Mouse (Mus musculus) CH12F3 (cell line): Measurements from ENCODE around the gene Qrfp.

Experiments used
- in situ Hi-C: fragments of 300-500 bp; cut with MboI; formaldehyde crosslinking; loops from 2 replicates; pipeline ENCODE4 v1.14.3; 2020; ENCODE audit warnings: low sequenced_read_pairs

Qrfp gene

DNA sequence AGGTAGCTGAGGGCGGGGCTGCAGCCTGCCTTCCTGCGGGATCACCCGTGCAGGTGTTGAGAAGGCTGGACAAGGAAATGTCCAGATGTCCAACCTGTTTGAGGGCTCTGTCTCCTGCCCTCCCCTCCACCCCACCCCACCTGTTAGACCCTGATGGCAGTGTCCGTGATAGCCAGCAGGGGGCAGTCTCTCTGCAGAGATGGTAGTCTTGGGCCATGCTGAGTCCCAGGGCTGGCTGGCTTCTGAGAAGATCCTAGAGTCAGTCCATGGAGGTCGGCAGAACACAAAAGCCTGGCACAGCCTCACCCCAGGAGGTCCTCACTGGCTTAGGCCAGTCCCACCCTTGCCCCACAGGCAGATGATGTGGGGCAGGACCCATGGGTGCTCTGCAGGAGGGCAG, 5.0 kb upstream of the Qrfp start:
- in situ Hi-C loops, result loop anchor here (5.0 kb wide), 1 partner anchor 72 kb away; the partner anchor contains the start of gene Lamc3

DNA sequence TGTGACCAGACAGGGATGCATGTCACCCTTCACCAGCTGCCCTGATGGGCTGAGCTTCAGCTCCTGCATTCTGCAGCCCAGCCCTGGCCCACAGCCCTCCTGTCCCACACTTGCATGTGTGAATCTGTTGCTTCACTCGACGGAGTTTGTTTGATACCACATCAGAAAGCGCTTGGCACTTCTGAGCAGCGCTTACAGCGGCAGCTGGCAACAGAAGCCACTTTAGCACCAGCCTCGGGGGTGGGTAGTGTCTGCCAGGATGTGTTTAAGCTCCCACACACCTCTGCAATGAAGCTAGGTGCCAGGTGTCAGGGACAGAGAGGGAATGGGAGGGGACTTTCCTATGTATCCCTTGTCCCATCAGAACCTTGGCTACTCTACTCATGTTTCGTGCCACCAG, 4.3 kb upstream of the Qrfp start:
- in situ Hi-C loops, result loop anchor here (5.0 kb wide), 1 partner anchor 73 kb away; the partner anchor contains the start of gene Lamc3

DNA sequence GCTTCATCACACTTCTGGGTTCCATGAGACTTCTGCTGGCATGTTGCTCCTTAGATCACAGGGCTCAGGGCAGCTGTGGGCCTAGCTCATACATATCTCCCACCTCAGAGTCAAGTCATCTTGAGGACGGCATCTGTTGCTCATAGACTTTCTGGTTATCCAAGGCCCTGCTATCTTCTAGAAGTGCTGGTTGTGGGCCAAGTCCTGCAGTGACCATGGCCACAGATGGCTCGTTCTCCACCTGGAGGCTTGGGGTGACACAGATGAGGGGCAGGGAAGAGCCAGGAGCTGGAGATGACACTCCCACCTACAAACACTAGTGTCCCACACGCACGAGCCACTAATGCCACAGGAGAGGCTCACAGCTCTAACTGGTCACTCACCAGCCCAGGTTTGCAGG, 3.3 kb upstream of the Qrfp start:
- in situ Hi-C loops, result no loop called here

DNA sequence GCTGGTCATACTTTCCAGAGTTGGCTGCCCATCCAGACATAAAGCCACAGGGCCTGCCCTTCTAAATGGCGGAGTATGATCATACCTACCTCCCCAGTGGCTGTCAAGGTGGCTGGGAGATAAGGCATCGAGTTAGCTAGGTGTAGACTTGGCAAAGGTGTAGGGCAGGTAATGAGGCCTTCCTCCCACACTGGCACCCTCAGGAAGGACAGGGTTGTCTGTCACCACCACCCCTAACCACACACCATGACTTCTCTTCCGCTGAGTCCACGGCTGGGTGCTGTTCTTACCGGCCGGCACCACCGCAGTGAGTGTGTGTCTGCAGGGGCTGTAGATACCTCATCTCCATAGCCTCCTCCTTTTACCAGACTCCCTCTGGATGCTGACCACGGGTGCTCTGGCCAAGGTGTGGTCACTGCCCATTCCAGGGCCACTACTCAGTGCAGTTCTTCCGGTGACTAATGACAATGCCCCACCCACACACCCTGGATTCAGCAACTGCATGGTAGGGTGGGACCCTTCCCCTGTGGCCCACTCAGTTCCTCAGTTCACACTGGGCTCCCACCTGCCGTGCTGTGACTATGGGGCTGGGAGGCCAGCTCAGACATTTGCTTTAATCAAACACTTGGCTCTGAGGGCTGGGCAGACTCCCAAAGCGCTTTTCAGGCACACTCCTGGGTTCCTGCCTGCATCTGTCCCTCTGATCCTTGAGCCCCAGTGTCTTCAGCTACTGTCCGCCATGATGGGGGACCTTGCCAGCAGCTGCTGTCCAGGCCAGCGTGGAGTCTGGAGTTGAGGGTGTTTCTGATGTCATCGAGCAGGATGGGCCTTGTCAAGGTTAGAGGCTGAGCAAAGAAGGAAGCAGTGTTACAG, 942 bp upstream of the Qrfp start:
- in situ Hi-C loops, result no loop called here

DNA sequence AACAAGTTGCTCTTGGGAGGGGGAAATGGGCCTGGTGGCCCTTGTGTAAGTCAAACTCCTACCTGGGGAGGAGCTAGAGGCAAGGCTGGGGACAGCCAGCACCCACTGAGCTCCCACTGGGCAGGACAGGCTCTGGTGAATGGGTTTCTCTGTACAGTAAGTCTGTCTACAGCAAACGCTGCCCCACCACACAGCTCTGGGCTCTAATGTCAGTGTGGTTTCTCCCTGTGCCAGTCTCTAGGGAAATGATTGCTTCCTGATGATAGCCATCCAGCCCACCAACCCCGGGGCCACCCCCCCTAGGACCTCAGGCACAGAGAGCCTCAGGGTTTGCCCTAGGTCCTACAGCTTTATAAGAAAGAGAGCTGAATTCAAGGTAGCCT, 1.0 kb downstream of the Qrfp start:
- in situ Hi-C loops, result no loop called here

DNA sequence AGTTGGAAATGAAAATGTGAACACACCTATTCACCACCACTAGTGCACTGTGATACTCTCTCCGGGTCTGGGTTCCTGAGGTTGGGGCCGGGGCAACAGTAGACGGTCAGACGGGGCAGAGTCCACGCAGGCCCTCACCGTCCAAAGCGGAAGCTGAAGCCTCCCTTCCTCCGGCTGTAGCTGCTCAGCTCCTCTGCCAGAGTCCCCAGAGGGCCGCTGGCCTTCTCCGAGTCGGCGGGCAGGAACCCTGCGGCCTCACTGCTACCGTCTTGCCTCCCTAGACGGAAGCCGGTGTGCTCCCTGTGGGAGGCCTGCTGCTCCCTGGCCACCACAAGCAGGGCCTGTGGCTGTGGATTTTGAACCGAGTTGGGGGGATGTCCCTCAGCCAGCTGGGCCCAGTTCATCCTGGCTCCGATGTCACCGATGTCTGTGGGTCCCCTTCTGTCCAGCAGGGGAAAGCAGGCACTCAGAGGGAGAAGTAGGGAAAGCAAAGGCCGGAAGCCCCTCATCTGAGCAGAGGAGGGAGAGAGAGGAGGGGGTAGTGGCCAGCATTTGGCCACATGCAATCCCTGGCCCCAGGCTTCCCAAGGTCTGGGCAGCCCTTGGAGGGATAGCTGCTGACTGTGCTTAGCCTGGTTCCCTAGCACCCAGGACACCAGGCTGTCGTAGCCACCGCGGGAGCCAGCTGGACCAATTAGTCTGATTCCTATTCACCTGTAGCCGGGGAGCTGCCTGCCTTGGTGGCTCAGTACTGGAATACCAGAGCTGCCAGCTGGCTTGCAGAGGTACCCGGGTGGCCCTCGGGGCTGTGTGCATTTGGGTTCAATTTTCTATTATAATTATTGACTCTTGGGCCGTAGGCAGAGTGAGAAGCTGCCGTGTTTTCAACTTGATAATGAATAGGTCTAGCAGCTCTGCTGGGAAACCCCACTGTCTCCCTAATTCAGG, 1.7 kb downstream of the Qrfp start:
- in situ Hi-C loops, result no loop called here

DNA sequence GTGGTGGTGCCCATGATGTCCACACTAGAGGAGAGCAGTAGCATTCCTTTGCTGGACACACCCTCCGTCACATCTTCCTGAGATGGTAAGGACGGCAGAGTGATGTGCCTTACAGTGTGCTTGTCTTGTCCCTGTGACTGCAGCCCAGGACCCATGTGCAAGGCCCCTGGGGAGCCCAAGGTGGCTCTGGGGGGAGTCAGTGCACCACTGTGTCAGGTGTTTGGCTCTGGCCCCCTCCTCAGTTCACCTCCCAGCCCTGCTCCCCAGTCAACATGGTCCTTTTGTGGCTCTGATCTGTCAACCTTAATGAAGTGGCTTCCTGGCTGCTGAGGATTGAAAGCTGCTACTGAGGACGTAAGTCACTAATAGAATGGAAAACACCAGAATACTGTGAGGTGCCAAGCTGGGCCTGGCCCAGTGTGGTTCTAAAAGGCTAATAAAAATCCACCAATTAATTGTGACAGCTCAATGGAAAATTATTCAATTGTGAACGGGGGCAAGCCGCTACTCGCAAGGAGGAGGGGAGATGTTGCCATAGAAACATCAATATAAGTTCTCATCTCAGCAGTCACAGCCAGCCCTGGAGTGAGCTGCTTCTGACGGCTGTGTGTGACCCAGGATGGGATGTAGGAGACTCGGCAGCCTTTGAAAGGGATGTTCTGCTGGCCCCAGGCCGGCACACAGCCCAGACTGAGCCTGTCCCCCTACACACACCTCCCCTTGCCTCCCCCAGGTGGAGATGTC, 3.6 kb downstream of the Qrfp start:
- in situ Hi-C loops, result no loop called here

DNA sequence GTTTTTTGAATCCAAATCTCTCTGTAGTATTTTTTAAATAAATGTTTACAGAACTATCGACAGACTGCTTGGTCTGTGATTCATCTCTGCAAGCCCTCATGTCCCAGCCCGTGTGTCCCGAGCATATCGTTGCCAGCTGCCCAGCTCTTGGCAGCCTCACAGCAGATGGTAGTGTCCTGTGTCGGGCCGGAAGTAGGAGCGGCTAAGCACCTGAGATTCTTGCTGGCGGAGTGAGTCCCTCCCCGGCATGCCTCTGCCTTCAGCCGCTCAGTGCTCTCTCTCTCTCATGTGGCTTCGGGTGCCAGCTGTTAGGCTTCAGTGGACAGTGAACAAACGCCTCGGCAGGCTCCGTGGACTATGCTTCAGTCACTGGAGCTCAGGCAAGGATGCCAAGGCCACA, 6.9 kb downstream of the Qrfp start:
- in situ Hi-C loops, result no loop called here

DNA sequence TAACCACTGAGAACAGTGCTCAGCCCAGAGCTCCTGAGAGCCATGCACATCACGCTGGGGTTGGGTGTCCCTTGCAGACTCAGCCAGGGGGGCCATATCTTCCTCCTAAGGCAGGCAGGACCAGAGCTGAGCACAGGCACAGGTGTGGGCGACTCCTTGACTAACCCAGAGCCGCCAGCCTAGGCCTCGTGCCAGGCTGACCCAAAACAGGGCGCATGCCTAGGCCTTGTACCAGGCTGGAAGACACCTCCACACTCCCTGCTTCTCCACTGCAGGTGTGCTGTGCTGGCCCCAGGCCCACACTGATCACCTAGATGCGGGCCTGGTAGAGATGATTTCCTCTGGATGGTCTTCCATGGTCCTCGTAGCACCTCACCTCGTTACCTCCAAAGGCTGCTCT, 7.6 kb downstream of the Qrfp start:
- in situ Hi-C loops, result no loop called here

DNA sequence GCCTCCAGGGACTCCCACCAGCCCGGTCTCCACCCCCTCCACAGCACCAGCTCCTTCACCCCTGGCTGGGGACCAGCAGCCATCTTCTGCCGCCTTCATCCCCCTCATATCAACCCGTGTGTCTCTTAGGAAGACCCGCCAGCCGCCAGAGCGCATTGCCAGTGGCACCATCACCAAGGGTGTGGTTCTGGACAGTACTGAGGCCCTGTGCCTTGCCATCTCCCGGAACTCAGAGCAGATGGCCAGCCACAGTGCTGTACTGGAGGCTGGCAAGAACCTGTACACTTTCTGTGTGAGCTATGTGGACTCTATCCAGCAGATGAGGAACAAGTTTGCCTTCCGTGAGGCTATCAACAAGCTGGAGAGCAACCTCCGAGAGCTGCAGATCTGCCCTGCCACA, 9.0 kb downstream of the Qrfp start:
- in situ Hi-C loops, result no loop called here

DNA sequence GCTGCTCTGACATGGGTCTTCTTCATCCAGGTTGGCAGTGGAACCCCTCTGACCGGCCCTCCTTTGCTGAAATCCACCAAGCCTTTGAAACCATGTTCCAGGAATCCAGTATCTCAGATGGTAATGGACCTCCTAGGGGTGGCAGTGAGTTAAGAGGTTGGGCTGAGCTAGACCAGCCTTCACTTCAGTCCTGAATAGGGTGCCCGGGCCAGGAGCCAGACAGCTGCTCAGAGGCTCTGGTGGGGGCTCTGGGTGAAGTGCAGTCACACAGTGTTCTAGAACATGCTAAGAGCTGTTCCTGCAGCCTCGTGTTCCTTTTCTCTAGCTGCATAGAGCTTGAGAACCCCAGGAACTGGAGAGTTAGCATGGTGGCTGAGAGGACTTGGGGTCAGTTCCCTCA, 13.4 kb downstream of the Qrfp start:
- in situ Hi-C loops, result loop anchor here (25.0 kb wide), 1 partner anchor 310 kb away; no protein-coding TSS in a partner anchor

DNA sequence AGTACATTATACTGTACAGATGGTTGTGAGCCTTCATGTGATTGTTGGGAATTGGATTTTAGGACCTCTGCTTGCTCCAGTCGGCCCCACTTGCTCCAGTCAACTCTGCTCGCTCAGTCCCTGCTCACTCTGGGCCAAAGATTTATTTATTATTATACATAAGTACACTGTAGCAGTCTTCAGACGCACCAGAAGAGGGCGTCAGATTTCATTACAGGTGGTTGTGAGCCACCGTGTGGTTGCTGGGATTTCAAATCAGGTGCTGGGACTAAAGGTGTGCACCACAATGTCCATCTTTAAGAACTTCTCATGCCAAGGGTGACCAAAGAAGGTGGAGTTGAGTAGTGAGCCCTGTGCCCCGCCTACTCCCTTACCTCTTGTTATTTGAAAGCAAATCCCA, 17.8 kb downstream of the Qrfp start:
- in situ Hi-C loops, result loop anchor here (25.0 kb wide), 1 partner anchor 305 kb away; no protein-coding TSS in a partner anchor

DNA sequence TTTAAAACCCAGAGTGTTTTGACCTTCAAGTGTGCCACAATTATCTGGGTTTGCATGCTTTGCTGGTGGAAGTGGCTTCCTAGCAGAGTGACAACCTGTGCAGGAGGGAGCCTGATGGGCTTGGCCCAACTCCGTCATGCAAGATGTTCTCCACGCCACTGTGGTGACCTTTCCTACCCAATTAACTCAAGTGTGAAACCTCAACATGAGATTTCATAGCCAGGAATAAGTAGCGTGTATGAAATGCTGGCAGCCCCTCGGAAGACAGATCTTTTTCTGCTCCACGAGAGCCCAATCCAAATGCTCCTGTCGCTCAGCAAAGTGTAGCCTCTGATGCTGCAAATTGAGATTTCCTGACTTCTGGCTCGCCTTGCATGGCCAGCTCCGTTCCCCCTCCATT, 19.1 kb downstream of the Qrfp start:
- in situ Hi-C loops, result loop anchor here (25.0 kb wide), 1 partner anchor 304 kb away; no protein-coding TSS in a partner anchor

DNA sequence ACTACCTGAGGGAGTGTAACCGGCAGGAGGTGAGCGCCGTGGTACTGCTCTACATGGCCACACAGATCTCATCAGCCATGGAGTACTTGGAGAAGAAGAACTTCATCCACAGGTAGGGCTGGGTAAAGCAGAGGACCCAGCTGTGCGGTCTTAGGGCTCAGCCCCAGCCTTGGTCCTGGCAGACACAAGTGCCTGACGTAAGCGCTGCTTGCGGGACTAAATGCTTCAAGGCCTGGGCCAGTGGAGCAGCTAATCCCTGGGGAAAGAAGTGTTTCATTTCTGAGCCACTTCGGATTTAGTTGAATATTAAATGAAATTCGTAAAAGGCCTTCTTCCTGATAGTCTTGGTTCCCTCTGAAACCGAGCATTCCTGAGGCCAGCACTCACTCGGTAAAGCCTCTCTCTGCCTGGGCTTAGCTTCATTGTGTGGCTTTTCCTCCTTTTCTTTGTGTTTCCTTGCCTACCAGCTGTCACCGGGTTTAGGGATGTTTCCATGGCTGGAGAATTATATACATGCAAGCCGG, 19.6 kb downstream of the Qrfp start:
- in situ Hi-C loops, result loop anchor here (25.0 kb wide), 1 partner anchor 303 kb away; no protein-coding TSS in a partner anchor

DNA sequence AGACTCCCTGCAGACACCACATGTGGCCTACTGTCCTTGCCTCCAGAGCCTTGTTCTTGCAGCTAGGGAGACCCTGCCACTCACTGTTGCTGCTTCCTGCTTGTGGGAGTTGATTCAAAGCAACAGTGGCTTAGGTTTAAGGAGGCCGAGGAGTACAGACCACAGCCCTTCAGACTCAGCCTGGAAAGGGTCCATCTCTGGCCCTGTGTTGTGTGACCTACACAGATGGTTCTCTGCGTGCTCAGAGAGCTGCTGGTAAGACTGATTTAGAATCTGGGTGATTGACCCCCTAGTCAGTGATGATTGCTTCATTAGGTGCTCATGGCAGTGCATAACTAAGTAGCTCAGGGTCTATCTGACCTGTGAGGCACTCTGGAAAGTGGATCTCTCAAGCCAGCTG, 21.2 kb downstream of the Qrfp start:
- in situ Hi-C loops, result loop anchor here (5.0 to 25.0 kb wide), 2 partner anchors 102 to 302 kb away; partner anchors contain the start of gene Abl1

DNA sequence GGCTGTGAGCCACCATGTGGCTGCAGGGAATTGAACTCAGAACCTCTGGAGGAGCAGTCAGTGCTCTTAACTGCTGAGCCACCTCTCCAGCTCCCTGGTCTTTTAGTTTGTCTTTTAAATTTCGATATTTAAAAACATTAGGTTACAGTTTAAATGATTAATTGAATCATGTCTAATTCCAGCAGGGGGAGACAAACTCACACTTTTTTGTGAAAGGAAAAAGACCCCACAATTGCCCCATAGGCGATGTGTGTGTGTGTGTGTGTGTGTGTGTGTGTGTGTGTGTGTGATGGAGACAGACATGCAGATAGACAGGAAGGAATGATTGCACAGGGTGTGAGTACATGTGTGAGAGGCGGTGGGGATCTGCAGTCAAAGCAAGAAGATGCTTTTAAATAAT, 22.2 kb downstream of the Qrfp start:
- in situ Hi-C loops, result loop anchor here (5.0 to 25.0 kb wide), 2 partner anchors 101 to 301 kb away; partner anchors contain the start of gene Abl1

DNA sequence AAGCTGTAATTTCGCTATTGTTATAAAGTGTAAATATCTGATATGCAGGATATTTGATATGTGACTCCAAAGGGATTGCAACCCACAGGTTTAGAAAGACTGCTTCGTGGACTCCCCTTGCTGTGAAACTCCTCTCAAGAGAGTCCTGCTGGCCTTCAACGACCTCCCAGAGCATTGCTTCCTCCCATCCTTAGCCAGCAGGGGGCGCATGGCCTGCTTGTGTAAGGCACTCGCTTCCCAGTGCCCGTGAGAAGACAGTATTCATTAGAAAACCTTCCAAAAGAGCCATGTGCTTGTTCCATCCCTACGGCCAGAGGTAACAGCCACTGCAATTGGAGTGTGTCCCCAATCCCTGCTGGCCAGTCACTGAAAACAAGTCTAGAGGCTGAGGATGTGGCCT, 23.4 kb downstream of the Qrfp start:
- in situ Hi-C loops, result loop anchor here (5.0 to 25.0 kb wide), 2 partner anchors 100 to 300 kb away; partner anchors contain the start of gene Abl1

DNA sequence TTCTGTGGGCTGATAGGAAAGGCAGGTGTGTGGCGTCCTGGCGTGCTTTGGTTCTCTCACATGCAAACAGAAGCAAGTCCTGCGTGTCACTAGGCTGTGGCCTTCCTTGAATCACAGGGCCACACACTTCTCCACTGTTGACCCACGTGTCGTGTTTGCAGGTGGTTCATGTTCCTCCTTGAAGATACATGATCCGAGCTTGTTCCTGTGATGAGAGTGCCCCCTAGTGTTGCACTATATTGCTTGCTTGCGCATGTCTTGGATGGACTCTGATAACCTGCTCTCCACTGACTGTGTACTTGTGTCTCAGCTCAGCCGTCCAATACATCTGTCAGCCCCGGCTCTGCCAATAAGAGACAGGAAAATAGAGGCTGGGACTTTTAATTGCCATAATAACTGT, 25.3 kb downstream of the Qrfp start:
- in situ Hi-C loops, result loop anchor here (5.0 to 25.0 kb wide), 2 partner anchors 98 to 298 kb away; partner anchors contain the start of gene Abl1

DNA sequence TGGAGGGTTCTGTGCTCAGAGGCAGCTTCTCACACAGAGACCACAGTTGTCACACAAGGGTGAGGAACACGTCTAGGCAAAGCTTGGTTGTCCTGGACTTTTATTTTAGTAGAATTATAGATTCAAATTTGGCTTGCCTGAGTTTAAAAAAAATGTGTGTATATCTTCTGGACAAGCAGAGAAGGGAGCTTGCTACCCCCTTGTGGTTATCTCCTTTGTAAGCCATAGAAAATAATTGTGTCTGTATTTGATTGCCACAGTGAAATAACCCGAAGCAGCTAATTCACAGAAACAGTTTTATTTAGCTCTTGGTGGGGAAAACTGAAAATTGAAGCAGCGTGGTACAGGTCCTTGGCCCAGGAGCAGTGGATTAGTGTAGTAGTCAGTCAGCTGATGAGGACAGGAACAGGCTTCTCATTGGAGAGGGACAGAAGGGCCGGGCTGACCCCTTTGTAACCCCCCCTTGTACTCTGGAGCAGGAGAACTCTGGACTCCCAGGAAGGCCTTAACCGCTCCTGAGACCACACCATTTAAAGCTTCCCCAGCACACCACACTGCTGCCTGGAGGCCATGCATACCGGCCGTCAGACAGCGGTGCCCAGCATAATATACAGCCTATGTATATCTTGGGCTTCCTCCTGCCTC, 27.3 kb downstream of the Qrfp start:
- in situ Hi-C loops, result loop anchor here (25.0 kb wide), 1 partner anchor 296 kb away; no protein-coding TSS in a partner anchor
